Mouse (Mus musculus) frontal cortex, postnatal 14 days (tissue): ENCODE results near the gene Tns3.
"Not testable (repeated sequence)": the region's sequence is repeated elsewhere in the genome, so short reads cannot be mapped to it uniquely, and the experiment has no call there.

Experiments used
- DNase-seq, 2 experiments: peaks; one replicate each; pipeline ENCODE4 v3.0.0; 2022; ENCODE audit warnings: low spot score in 2 of 2

Gene Tns3

DNA sequence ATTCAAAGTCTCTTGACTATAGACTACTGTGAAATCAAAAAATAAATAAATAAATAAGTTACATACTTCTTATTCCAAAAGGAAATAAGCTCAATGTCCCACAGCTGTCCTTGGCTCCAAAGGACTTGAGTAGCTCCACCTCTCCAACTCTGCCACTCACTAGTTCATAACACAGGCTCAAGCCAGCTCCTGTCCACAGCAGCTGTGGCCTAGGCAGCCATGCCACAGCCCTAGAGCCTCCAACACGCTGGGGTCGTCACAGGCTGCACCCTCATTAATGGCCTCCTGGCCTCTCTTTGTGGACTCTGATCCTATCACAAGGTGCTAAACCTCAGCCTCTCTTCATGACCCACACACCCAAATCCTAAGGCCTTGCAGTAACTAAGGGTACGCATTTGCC is 18.7 kb downstream of the Tns3 start:
- no peak for DNase-seq

DNA sequence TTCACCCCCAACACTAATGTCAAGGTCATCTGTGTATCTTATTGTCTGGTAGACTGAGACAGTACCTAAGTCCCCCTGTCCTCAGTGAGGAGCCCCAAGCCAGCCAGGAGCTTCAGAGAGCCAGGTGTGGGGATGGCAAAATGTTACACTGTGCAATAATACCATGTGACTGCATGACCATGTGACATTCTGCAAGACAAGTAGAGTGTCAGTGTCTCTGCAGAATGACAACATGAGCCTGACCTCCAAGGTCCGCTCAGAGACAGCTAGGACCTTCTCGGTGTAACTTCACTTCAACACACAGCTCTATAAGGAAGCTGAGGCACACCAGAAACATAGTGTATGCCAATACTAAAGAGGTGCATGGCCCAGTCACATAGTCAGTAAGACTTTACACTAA is 20.1 kb downstream of the Tns3 start:
- no peak for DNase-seq

GRCm38 (mm10) chr11:8641634-8642277 is 22.6 kb downstream of the Tns3 start:
- DNase-seq, result no peak

GRCm38 (mm10) chr11:8639726-8640125 is 24.6 kb downstream of the Tns3 start:
- no peak for DNase-seq

- no peak for DNase-seq
These were observed 25.2 kb downstream of the Tns3 start for GRCm38 (mm10) chr11:8639007-8639718.

DNA sequence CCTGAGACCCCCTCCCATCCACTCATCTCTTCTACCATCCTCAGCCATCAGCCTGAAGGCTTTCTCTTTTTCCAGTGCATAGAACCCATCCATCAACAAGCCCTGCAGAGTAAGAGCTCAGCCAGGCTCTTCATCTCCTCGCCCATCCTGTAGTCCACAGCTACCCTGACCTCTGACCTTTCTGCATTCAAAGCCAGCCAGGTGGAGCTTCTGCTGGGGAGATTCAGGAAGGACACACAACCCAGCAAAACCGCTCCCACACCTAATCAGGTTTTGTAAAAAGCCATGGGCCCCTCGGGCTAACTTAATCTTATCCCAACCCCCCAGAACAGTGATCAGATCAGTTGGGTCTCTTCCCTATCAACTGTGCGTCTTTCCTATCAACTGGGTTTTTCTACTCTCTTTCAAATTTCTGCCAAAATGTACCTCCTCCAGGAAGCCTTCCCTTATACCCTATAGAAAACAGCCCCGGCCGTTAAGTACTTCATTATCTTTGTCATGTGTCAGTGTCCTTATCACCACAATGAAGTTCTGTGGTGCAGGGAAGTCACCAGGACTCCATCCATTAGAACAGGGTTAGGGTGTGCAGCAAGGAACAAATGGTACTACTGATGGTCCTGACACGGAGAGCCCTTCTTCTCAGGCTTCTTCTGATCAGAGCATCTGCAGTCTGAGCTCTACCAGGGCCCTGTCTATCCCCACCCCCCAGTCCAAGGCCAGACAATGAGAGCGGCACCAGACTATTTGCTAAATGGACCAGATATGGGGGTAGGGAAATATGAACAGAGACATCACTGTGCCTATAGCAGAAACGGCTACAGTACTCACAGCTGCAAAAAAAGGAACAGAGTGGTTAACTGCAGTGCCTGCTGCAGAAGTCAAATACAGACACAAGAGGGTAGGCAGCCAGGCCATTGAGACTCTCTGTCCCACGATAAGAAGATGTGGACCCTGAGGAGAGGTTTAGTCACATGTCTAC is 26.6 kb downstream of the Tns3 start:
- no peak for DNase-seq

GRCm38 (mm10) chr11:8636680-8637079 is 27.7 kb downstream of the Tns3 start:
- DNase-seq, result no peak

DNA sequence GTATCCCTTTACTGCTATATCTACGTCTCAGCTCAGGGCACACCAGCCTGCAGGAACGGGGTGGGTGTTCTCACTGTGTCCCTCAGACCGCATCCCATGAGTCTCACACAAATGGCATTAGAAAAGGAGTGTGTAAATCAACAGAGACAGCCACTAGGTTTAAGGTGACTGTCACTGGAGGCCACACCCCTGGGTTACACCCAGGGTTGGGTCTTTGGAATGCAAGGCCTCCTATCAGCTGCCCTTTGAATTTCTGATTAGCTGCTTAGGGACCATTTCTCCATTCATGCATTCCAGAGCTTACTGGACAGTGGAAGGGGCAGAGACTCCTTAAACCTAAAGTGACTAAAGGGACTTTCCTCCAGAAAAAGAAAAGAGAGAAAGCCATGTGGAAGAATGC is 28.6 kb downstream of the Tns3 start:
- DNase-seq, result no peak

DNA sequence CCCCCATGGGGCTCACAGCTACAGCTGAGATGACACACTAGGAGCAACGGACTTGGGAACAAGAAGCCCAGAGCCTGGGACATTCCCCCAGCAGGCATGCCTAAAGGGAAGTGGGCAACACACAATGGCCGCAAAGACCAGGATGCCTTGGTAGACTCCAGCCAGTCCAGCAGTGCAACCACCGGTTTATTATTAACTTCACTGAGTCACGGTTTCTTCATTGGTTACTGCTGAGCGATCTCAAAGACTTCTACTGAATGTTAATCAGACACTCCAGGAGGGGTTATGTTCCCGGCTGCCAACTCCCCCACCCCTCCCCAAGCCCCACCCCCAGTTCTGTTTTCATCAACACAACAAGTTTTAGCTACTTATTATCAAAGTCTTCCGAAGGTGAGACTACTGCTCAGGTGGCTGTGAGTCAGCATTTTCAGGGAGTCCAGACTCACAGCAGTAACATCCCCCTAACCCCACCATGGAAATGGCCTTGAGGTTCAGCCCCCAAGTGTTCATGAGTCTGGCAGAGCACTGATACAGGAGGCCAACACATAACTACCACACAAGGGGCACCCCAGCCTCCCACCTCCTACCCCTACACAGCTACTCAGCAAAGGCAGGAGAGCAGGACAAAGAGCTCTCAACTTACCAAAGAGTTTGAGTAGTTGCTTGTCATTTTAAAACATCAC is 29.5 kb downstream of the Tns3 start:
- DNase-seq, result no peak

DNA sequence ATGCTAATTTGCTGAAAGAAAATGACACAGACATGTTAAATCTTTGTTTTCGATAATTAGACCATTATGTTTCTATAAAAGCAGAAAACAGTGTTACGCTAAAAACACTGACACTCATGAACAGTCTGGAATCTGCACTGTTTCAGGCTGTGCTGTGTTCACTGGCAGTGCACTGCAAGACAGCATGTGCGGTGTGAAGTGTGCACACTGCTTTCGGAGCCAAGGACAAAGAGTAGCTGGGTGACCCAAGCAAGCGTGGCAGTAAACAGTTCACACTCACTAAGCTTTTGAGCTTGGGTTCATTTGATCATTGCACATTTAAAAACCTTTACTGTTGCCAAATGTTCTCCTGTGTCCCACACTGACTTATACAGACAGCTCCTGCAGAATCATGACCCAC is 32.2 kb downstream of the Tns3 start:
- DNase-seq, result no peak

GRCm38 (mm10) chr11:8629862-8630390 is 34.4 kb downstream of the Tns3 start:
- no peak for DNase-seq

DNA sequence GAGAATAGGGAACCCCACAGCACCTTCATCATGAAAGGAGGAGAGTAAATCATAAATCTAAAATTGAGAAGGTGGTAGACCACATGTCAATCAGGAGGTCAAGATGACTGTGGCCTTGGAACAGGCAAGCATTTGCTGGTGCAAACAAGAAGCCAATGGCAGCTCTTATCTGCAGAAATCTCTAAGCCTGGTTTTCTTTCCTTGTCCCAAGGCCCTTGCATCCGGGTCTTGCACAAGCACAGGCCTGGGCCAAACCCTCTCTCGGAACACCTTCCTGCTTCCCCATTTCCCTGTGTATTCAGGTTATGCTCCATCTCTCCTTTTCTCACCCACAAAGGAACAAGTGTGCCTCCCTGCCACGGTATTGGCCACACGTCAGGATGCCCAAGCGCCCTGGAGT is 35.0 kb downstream of the Tns3 start:
- no peak for DNase-seq

- DNase-seq, result no peak
These were observed 35.5 kb downstream of the Tns3 start for GRCm38 (mm10) chr11:8628846-8629253.

- no peak for DNase-seq
These were observed 37.2 kb downstream of the Tns3 start for GRCm38 (mm10) chr11:8627156-8627555.

DNA sequence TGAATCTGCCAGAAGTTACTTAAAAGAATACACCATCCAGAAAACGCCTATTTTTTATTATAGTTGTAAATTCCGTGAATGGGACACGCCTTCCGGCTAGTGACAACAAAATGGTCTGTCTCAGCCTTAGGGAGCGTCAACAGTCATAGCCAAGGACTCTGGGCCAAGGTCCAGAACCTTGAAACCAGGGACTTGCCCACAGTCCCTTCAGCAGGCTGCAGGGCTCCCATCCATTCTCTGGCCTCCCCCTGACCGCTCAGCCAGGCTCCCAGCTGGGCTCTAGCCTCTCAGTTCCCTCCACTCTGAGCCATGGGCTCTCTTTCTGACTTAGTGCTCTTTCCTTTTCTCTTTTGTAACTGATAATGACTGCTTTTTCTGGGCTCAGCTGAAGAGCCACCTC is 37.6 kb downstream of the Tns3 start:
- no peak for DNase-seq

DNA sequence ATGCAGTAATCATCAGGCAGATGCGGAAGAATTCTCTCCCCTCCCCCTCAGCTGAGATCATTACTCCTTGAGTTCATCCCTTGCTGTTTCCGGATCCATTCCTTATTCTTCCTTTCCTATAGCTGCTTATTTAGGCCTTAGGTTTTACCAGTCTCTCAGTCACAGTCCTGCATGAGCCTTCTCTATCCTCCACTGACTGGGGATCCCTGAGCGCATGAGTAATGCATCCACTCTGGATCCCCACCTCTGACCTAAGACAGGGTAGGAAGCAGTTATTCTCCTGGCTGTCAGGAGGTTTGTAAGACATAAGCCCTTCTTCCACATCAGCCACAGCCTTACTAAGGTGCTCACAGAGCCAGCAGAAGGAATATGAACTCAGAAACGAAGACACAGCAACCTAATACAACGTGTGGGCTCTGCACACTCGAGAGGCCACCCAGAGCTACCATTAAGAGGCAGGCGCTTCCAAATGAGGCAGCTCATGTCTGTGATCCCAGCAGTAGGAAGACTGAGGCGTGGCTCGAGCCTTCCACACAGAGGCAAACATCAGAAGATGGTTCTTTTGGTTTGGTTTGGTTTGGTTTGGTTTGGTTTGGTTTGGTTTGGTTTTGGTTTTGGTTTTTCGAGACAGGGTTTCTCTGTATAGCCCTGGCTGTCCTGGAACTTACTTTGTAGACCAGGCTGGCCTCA is 38.3 kb downstream of the Tns3 start:
- no peak for DNase-seq

DNA sequence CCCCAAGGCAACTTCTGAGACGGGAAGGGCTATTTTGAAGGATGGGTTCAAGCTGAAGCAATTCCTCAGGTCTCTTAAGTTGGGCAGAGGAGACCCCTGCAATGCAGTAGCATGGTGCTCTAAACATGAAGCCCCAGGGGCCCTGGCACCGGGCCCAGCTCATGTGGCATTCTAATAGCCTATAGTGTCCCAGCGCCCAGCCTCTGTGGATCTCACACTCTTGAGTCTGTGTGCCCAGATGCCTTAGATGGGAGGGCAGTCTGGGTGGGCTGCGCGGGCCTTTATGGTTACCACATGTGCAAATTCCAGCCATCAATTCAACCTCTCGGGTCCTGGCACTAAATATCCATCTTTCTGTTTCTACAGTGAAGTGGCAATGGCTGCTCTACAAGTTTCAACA is 38.9 kb downstream of the Tns3 start:
- DNase-seq, result no peak

DNA sequence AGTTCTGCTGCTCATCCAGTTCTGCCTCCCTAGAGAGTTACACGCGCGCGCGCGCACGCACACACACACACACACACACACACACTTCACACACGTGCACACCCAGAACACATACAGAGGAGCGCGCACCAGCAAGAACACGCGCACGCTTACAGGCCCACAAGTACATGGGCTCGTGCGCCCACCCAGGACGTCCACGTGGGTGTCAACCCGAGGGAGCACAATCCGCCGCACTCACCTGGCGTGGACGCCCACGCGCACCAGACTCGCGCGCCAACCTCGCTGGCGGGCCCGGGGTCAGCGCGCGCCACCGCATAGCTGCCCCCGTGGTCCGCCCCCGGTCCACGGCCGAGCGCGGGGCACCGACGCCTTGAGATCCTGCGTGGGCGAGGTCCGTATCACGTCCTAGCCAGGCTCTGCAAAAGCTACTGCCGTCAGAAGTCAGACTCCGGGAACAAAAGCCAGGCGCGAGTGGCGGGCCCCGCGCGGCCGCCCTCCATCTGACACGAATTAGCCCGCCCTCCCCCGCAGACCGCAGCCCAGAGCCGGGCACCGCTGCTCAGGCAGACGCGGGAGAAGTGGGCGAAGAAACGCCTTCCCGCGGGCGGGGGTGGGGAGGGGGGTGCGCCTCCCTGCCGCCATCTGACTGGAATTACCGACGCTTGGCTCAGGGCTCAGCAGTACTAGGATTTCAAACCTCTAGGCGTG is 40.0 kb downstream of the Tns3 start:
- peak in 1 of 2 experiments; percentile 23 for DNase-seq

GRCm38 (mm10) chr11:8623852-8624178 is 40.5 kb downstream of the Tns3 start:
- DNase-seq, result no peak

GRCm38 (mm10) chr11:8622668-8623067 is 41.7 kb downstream of the Tns3 start:
- DNase-seq, result no peak

- not testable (repeated sequence) for DNase-seq
These were observed 45.2 kb downstream of the Tns3 start for GRCm38 (mm10) chr11:8619111-8619510.
